Mouse (Mus musculus) G1E-ER4 (cell line): ENCODE results near the gene Kcnv2. TPM values are rescaled to one million over a fixed set of nuclear protein-coding genes. Genes with fewer than 3 reads are reported as not detected.

Experiments used
- GATA1 ChIP-seq: IDR thresholded peaks from one replicate; pipeline ENCODE4 v1.8.0; 2012; ENCODE audit warnings: low read length, inconsistent platforms
- polyA plus RNA-seq: library from polyadenylated mRNA; stranded (reverse); fragments of >175 nt; gene quantifications from 2 replicates; pipeline ENCODE4 v1.2.3, GENCODE M21; 2012

Gene Kcnv2
- polyA plus RNA-seq, result not detected in 2 replicates

DNA sequence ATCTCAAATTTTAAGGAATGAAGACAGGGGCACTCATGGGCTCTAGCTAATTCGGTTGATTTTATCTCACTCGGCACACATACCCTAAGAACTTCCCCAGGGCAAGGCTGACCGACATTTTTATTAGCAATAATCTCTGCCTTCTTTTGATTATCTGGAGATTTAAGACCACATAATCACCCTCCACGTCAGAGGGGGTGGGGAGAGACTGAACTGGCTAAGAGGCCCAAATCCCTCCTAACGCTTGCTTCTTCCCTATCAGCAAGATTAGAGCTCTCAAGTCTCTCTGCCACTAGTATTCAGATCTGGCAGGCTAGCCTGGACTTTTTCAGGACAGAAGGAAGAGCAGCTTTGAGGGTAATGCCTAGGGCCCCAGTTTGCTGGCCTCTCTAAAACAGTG, at the start of gene Kcnv2:
Gene Kcnv2 (plus strand): TSS at position 308 of the 400 bp plus-strand sequence.
- no peak for TF ChIP-seq GATA1

DNA sequence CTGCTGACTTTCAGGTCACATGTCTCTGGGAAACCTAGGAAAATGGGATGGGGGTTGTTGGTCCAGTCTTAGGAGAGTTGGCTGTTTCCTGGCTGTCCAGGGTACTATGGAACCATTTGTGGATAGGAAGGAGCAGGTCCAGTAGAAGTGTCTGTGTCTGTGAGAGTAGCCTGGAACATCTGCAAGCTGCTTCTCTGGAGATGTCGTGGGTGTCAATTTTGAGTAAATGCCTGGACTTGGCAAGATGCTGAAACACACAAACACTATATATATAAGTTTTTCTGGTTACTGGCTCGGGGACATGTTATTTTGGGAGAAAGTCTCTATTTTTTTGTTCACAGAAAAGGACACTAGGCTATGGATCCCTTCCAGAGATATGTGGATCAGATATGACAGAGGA, 49.0 kb upstream of the Kcnv2 start:
- no peak for TF ChIP-seq GATA1

DNA sequence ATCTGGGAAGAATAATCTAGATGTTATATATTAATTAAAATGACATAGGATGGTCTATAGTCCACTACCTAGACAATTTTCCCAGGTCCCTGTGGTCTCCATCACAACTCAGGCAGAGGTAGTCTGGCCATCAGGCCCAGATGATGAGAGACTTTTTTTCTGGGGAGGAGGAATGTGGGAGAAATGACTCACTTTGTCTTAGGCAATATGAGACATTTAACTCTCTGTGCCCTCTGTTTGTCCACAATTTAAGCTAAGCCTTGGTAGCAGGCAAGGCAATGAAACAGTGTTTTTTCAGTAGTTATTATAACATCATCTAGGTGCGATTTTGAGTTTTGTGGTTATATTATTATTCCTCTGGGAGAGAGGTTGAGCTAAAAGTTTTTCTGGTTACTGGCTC, 48.0 kb upstream of the Kcnv2 start:
- no peak for TF ChIP-seq GATA1

DNA sequence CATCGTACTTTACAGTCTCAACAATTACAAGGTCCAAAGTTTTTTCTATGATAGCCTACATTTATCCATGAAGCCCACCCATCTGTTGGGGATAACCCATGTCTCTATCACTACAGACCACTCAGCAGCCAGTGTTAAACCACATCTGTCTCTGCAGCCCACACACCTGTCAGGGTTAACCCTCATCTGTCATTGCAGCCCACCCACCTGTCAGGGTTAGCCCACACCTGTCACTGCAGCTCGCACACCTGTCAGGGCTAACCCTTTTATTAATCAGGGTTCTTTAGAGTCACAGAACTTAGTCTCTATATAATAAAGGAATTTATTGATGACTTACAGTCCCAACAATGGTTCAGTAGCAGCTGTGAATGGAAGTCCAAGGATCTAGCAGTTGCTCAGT, 43.2 kb upstream of the Kcnv2 start:
- no peak for TF ChIP-seq GATA1

DNA sequence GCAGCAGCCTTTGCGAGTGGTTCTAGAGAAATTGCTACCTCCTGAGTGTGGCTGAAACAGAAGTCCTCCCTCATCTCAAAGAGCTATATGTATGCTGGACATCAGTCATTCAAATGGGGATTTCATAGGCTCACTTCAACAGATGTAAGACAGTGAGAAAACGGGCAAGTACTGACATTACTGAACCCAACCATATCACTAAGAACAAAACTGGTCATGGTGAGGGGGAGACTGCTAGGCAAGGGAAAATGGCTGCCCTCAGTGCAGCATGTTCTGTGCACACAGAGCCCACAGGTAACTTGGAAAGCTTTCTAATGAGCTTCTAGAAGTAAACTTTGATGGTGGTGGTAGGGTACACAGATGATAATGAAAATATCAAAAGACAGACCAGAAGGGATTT, 12.3 kb upstream of the Kcnv2 start:
- TF ChIP-seq GATA1, result no peak

DNA sequence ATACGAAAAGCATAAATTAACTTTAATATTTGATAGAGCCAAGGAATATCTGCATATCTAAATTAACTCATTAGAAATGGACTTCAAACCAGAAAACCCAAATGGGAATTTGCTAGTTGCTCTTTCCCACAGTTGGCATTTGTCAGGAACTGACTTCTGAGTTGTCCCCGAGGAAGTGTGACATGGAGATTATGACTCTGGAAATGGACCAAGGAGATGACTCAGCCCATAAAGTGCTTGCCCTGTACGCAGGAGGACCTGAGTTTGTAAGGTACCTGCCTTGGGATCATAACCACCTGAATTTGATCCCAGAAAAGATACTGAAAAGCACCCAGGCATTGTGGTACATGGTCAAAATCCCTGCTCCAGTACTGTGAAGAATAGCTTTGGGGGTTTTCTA, 11.1 kb upstream of the Kcnv2 start:
- no peak for TF ChIP-seq GATA1

DNA sequence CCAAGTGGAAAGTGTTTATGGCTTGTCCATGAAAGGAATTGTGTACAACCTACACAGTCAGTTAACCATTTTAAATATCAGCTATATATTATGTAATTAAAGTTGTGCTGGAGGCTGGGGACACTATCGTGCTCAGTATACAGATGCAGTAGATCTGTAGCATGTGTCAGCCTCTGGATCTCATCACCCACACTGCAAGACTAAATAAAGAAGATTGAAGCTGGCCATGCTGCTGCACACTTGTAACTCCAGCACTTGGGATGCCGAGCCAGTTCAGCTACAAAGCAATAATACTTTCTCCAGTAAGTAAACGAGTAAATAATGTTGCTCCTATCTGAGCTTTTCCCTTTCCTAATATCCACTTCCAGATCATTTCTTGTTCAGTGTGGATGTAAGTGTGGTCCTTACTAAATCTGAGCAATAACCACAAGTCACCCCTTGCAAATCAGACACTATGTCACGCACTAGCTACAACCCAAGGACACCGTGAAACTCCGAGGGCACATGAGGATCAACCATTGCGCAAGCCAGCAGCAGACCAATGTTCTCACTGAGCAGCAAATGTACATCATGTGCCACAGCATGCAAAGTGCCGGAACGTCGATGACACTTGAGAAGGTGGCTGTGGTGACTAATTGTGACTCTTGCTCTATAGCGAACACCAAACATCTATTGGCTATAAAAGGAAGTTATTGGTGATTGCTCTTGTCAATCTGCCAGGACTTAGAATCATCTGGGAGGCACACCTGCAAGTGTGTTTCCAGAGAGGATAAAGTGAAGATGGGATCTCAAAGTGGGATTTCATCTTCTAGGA, 9.9 kb upstream of the Kcnv2 start:
- TF ChIP-seq GATA1, result no peak

DNA sequence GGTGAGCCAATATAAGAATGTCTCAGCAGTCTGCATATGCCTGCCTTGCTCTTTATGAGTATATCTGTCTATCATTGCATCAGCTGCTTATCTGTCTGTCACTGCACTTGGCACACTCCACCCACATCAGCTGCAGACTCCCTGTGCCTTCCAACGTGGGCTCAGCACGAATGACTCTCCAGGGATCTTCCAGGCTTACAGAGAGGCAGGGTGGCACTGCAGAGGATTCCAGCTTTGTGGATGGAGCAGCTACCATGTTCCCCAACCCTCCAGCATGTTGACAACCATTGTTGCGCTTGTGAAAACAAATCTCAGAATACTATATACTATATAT, 9.3 kb upstream of the Kcnv2 start:
- TF ChIP-seq GATA1, result no peak

DNA sequence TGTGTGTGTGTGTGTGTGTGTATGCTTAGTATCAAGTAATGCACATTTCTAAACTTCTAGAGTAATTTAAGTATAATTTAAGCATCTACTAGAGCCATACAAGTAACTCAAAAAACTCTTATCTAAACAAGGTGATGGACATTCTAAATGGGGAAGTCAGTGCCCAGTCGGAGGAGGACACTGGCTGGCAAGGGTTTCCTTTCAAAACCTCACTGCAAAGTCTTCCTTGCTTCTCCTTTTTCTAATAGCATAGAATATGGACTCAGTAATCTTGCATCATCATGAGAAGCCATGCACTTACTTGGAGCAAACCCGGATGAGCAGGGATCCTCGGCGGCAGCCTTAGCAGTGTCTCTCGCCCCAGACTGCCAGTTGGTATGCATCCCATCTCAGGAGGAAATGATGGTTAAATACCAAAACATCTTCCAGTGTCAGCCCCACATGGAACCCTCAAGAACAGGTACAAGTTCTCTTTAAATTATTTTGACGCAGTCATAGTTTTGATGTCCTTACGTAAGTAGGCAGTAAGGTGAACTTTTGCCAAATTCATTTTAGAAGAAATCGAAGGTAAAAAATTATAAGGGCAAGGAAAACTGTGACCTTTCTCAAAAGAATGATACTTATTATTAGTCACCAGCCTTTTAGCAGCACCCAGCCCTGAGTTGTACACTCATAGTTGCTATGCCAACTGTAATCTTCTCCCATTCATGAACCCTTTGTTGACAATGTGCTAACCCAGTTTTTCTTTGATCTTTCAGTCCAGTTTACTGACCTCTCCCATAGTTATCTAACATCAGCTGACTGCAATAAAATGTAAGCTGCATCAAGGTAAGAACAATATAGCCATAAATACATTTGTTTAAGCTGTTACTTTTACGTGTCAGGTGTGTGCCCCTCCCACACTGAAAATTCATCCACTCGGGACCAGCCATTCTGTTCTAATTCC, 5.8 kb upstream of the Kcnv2 start:
- TF ChIP-seq GATA1, result no peak

DNA sequence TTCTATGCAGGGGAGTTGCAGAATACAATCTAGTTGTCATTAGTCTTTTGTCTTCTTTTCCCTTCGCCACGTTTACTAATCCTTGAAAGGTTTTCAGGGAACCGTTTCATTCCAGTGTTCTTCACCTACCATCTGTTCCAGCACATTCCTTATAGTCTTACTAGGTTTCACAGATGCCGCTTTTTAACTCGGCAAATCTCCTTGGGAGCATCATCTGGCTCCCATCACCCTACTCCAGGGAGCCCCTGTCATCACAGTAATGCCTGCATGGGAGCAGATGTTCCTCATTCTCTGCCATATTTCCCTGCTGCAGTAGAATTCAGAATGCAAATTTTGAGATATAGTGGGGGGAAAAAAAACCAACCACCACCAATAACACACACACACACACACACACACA, 5.1 kb upstream of the Kcnv2 start:
- no peak for TF ChIP-seq GATA1

DNA sequence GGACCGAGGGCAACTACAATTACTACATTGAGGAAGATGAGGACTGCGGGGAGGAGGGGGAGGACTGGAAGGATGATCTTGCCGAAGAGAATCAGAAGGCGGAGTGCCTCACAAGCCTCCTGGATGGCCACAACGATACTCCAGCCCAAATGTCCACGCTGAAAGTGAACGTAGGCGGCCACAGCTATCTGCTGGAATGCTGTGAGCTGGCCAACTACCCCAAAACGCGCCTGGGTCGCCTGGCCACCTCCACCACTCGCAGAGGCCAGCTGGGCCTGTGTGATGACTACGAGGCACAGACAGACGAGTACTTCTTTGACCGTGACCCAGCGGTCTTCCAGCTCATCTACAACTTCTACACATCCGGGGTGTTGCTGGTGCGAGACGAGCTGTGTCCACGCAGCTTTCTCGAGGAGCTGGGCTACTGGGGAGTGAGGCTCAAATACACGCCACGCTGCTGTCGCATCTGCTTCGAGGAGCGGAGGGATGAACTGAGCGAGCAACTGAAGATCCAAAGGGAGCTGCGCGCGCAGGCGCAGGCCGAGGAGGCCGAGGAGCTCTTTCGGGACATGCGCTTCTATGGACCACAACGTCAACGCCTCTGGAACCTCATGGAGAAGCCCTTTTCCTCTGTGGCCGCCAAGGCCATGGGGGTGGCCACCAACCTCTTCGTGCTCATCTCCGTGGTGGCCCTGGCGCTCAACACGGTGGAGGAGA, 681 bp downstream of the Kcnv2 start:
- TF ChIP-seq GATA1, result no peak

DNA sequence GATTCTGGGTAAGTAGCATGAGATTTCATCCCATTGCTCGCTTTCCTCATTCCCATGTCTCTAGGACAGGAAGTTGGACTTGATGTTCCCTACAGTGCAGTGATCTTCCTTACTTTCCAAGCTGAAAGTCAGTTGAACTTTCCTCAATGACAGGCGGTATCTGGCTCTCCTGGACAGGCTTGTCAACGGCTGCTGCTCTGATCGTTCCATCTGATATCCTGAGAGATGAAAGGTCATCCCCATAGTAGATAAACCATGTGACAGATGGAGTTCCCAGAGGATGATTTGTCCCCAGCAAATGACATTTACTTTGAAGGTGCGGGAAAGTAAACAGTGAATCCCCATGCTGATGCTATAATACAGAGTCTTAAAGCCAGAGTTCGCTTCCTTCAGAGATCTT, 3.2 kb downstream of the Kcnv2 start:
- TF ChIP-seq GATA1, result no peak

DNA sequence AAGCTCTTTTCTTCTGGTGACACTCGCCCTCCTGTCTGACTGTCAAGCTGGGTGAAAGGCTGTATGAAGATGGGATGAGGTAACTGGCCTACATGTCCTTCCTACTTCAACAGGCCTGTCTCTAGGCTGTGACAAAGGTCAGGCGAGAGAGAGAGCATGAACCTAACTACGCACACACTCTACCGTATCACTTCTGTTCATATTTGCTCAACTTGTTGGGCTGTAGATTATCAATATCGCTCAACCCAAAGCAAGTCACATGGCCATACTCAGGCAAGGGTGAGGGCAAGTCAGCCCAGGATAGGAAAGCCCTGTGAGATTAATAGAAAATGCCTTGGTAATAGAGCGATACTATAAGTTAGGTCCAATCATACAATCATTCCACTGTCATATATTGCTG, 5.2 kb downstream of the Kcnv2 start:
- no peak for TF ChIP-seq GATA1

DNA sequence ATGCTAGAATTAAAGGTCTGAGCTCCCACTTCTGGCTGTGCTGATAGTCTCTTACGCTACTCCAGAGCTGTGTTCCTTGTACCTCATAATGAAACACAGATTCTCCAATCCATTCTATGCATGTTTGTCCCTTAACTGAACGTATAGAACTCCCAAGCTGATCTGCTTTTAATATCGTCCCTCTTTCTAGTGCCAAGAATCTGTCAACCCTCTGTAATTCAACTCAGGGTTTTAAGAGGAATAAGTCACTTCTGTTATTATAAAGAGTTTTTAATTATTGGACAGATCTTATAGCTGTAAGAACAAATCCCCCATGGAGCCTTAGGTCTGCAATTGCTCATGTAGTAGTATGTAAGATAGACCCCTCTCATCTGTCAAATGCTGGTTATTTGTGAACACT, 5.8 kb downstream of the Kcnv2 start:
- TF ChIP-seq GATA1, result no peak

DNA sequence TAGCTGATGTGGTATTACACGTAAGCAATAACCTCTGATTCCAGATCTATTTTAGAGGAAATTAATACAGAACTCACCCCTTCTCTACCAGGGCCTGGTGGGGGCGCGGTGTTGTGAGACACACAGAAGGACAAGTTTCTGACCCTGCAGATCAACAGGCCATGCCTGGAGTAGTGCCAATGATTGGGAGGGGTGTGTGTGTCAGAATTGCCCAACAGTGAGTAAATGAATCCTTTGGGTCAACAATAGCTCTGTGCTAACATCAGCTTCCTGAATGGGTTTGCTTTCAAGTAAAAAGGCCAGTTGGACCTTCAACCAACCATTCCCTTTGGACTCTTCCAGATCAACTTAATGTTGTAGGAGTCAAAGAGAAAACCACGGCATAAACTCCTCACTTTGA, 6.3 kb downstream of the Kcnv2 start:
- no peak for TF ChIP-seq GATA1

DNA sequence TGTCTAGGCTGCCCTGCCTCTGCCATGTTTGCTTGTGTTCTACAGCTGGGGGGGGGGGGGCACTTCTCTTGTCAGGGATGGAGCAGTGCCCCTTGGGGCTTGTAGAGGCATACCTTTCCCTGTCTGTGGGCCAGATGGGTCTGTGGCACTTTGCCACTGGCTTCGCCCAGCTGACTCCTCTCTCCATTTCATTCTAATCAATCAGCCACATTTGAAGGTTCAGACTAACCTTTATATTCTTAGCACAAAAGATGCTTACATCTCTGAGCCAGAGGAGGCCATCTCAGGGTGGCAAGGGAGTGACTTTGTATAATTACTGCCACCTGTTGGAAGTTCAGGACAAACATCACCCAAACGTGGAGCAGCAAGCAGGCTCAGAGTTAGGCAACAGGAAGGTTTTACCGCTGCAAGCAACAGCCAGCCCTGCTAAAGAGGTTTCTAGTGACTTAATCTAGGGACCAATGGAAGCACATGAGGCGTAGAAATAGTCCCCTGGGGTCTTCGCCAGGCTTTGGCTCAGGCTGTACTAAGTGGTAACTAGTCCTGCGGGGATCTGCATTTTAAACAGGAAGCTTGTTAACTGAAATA, 9.9 kb downstream of the Kcnv2 start:
- no peak for TF ChIP-seq GATA1
